Mouse (Mus musculus) forebrain, embryonic 11.5 days (tissue): Measurements from ENCODE around the gene Olfr455. TPM values are rescaled to one million over a fixed set of nuclear protein-coding genes. Genes with fewer than 3 reads are reported as not detected.

Experiments
- ATAC-seq: fragments of 200-750 bp; cut with Nextera tagmentation; replicated peaks from 2 replicates; pipeline ENCODE4 v1.8.0; 2017; ENCODE audit warnings: moderate TSS enrichment; ENCODE audit not compliant: low FRiP score
- DNase-seq: peaks from one replicate; pipeline ENCODE4 v3.0.0-alpha.2; 2017; ENCODE audit warnings: low spot score
- H3K27ac ChIP-seq: fragments of 300-500 bp; sonication (generic); 2 replicates; pipeline ENCODE4 v1.5.1; 2014; ENCODE audit warnings: low read depth, low read length
- H3K27me3 ChIP-seq: fragments of 300-500 bp; sonication (generic); 2 replicates; pipeline ENCODE4 v1.6.1; 2014; ENCODE audit warnings: mild to moderate bottlenecking, low read length, mixed read lengths; ENCODE audit not compliant: control insufficient read depth, insufficient read depth
- H3K36me3 ChIP-seq: fragments of 300-500 bp; sonication (generic); 2 replicates; pipeline ENCODE4 v1.6.1; 2014; ENCODE audit warnings: mild to moderate bottlenecking, low read length, moderate library complexity, mixed read lengths; ENCODE audit not compliant: control insufficient read depth, insufficient read depth
- H3K4me1 ChIP-seq: fragments of 300-500 bp; sonication (generic); replicated peaks from 2 replicates; pipeline ENCODE4 v1.6.1; 2014; ENCODE audit warnings: low read length, mixed read lengths; ENCODE audit not compliant: control insufficient read depth, insufficient read depth
- H3K4me2 ChIP-seq: fragments of 300-500 bp; sonication (generic); 2 replicates; pipeline ENCODE4 v1.6.1; 2014; ENCODE audit warnings: low read depth, mild to moderate bottlenecking, low read length, moderate library complexity, mixed read lengths; ENCODE audit not compliant: severe bottlenecking
- H3K4me3 ChIP-seq: fragments of 300-500 bp; sonication (generic); 2 replicates; pipeline ENCODE4 v1.5.1; 2014; ENCODE audit warnings: low read depth, low read length
- H3K9ac ChIP-seq: fragments of 300-500 bp; sonication (generic); 2 replicates; pipeline ENCODE4 v1.6.1; 2014; ENCODE audit warnings: low read length
- H3K9me3 ChIP-seq: fragments of 300-500 bp; sonication (generic); 2 replicates; pipeline ENCODE4 v1.6.1; 2016; ENCODE audit warnings: low read length, mixed read lengths; ENCODE audit not compliant: control insufficient read depth
- WGBS: fragments of 180-500 bp; shearing (Covaris S2); extraction: QIAGEN DNeasy Blood & Tissue Kit; methylation state at CpG from one replicate; pipeline ENCODE4 v1.1.7; 2014; 5-methylcytosine and 5-hydroxymethylcytosine counted together
- polyA plus RNA-seq: library from polyadenylated mRNA; unstranded; fragments of >200 nt; fragmentation: Nextera tagmentation; extraction: Ambion mirVana; gene quantifications from 2 replicates; pipeline ENCODE4 v1.2.1, GENCODE M21; 2014

The Olfr455 gene
- polyA plus RNA-seq, 1 experiment from 2014 or later, result not detected

DNA sequence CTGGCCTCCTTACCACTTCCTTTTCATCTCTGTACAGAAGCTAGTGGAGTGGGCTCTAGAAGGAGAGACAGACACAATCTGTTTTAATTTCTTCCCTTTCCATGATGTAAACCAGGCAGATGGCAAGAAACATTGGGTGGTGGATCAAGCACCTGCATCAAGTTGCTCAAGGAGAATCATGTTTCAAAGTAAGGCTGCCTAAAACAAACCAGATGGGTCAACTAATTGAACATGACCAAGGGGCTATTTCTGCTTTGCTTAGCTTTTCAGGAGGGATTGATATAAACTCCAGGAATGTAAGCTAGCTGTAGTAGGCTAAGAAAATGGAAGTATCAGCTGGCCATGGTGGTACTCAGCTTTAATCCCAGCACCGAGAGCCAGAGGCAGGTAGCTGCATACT, 6.7 kb downstream of the Olfr455 start:
- Histone ChIP-seq H3K27ac (no peak overlapping the region), H3K4me2 (no peak overlapping the region), H3K9me3 (no peaks in the 10 kb centered on the region), H3K4me1 (no peaks in the 10 kb centered on the region), H3K4me3 (no peak overlapping the region), H3K9ac (no peak overlapping the region), H3K36me3 (no peaks in the 10 kb centered on the region), H3K27me3 (no peaks in the 10 kb centered on the region)
- DNase-seq, result no peak
- ATAC-seq, result no peak
- WGBS, result 53% methylated on average over 1 of the region's 1 CpGs

DNA sequence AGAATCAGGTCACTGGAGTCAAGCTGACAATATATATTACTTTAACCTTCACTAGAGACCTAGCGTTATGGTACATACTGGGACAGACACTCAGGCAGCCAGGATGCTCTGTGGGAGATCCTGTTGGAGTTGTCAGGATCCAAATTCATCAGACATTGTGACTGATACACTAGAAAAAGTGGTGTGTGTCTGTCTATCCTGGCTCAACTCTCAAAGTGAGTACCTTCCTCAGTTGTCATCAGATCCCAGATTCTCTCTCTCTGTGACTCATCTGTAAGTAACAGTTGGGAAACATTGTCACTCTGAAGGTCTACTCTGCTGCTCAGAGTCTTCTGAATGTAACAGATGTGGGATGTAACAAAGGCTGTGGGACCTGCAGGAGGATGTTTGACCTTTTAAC, 7.7 kb downstream of the Olfr455 start:
- Histone ChIP-seq H3K4me1 (no peaks in the 10 kb centered on the region), H3K27ac (no peak overlapping the region), H3K9me3 (no peaks in the 10 kb centered on the region), H3K4me3 (no peak overlapping the region), H3K27me3 (no peaks in the 10 kb centered on the region), H3K9ac (no peak overlapping the region), H3K36me3 (no peaks in the 10 kb centered on the region), H3K4me2 (no peak overlapping the region)
- DNase-seq, result no peak
- ATAC-seq, result no peak
- WGBS, result 71% methylated on average over 1 of the region's 1 CpGs

DNA sequence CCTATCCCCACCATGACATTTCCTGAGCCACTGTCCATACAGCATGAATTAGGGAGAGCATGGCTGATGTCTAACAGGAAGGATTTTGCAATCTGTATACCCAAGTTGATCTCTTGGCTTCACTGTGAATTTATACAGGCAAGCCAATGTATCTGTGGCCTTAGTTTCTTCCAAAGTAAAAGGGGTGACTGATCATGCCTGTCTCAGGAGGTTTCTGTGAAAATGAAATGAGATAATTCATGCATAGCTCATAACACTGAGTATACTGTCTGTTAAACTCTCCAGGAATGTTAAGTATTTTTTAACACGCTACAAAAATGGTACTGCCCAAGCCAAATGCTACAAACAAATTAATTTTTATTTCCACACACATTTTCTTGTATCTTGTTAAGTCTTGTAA, 33.9 kb downstream of the Olfr455 start:
- H3K36me3 ChIP-seq, result no peaks in the 10 kb centered on the region
- no peak overlapping the region for H3K27ac ChIP-seq
- no peaks in the 10 kb centered on the region for H3K9me3 ChIP-seq
- 92% methylated on average over 1 of the region's 1 CpGs for WGBS
- DNase-seq (no peak), ATAC-seq (no peak)
- no peaks in the 10 kb centered on the region for H3K27me3 ChIP-seq
- H3K4me1 ChIP-seq, result no peaks in the 10 kb centered on the region
- no peak overlapping the region for H3K4me2 ChIP-seq
- H3K4me3 ChIP-seq, result no peak overlapping the region
- no peak overlapping the region for H3K9ac ChIP-seq

GRCm38 (mm10) chr6:42509311-42509710, 38.1 kb downstream of the Olfr455 start:
- Histone ChIP-seq H3K4me3 (no peak overlapping the region), H3K36me3 (no peaks in the 10 kb centered on the region), H3K9ac (no peak overlapping the region), H3K9me3 (no peaks in the 10 kb centered on the region), H3K4me1 (no peaks in the 10 kb centered on the region), H3K27ac (no peak overlapping the region), H3K4me2 (no peak overlapping the region), H3K27me3 (no peaks in the 10 kb centered on the region)
- ATAC-seq, result no peak
- DNase-seq, result no peak

GRCm38 (mm10) chr6:42503478-42503877, 43.9 kb downstream of the Olfr455 start:
- DNase-seq (no peak), ATAC-seq (no peak)
- Histone ChIP-seq H3K4me1 (no peaks in the 10 kb centered on the region), H3K27ac (no peak overlapping the region), H3K4me2 (no peak overlapping the region), H3K9ac (no peak overlapping the region), H3K4me3 (no peak overlapping the region), H3K36me3 (no peaks in the 10 kb centered on the region), H3K9me3 (no peaks in the 10 kb centered on the region), H3K27me3 (no peaks in the 10 kb centered on the region)
- 92% methylated on average over 2 of the region's 2 CpGs for WGBS

DNA sequence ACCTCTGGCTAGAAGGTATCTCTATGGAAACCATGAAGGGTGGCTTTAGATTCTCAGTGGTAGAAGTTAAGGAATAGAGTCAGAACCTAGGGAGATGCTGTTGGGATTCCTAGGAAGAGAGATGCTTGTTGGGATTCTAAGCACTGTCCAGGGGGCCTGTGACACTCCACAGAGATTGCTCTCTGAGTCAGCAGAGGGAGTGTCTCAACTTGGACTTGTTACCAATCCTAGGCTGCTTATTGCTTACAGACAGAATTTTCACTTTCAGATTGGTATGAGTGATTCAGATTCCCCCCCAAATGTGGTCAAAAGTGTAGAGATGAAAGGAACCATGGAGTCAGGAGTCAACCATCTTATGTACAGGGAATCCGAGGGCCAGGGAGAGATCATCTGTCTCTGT, 57.7 kb downstream of the Olfr455 start:
- 87% methylated on average over 1 of the region's 1 CpGs for WGBS

GRCm38 (mm10) chr6:42487114-42487513, 60.3 kb downstream of the Olfr455 start, which contains the start of gene Olfr456:
Olfr456 (minus strand) TSS chr6:42487214.
- Histone ChIP-seq H3K9me3 (no peaks in the 10 kb centered on the region), H3K27ac (no peak within 1 kb of the TSS), H3K4me2 (no peak within 1 kb of the TSS), H3K27me3 (no peaks in the 10 kb centered on the region), H3K4me3 (no peak within 1 kb of the TSS), H3K4me1 (no peaks in the 10 kb centered on the region), H3K36me3 (no peaks in the 10 kb centered on the region), H3K9ac (no peak within 1 kb of the TSS)
- 91% methylated on average over 1 of the region's 1 CpGs for WGBS
- DNase-seq (no peak), ATAC-seq (no peak)

More for the DNA sequence above, 57.7 kb downstream of the Olfr455 start:
- ATAC-seq, result no peak
- Histone ChIP-seq H3K9ac (no peak overlapping the region), H3K9me3 (no peaks in the 10 kb centered on the region), H3K4me1 (no peaks in the 10 kb centered on the region), H3K4me2 (no peak overlapping the region), H3K27ac (no peak overlapping the region), H3K27me3 (no peaks in the 10 kb centered on the region), H3K4me3 (no peak overlapping the region), H3K36me3 (no peaks in the 10 kb centered on the region)
- DNase-seq, result no peak

Other genes starting within 250 kb of the Olfr455 start
- gene Fam131b, start 222.9 kb downstream of the Olfr455 start, polyA plus RNA-seq, result 2.8 and 3.0 TPM in 2 replicates
- 86.1 and 90.0 TPM in 2 replicates for gene Zyx, start 198.0 kb downstream of the Olfr455 start, polyA plus RNA-seq
- 0.24 and 0.27 TPM in 2 replicates for gene Epha1, start 174.3 kb downstream of the Olfr455 start, polyA plus RNA-seq
- not detected in 2 replicates for gene Tas2r143, start 147.3 kb downstream of the Olfr455 start, polyA plus RNA-seq
- gene Tas2r135, start 142.2 kb downstream of the Olfr455 start, polyA plus RNA-seq, result not detected in 2 replicates
- not detected in 2 replicates for gene Tas2r126, start 113.1 kb downstream of the Olfr455 start, polyA plus RNA-seq
- not detected in 2 replicates for gene Olfr458, start 82.4 kb downstream of the Olfr455 start, polyA plus RNA-seq
- not detected in 2 replicates for gene Olfr457, start 71.3 kb downstream of the Olfr455 start, polyA plus RNA-seq
- gene Olfr456, start 60.4 kb downstream of the Olfr455 start, polyA plus RNA-seq, result not detected in 2 replicates
- gene Tcaf3, start 50.1 kb upstream of the Olfr455 start, polyA plus RNA-seq, result not detected in 2 replicates
- gene Tcaf2, start 97.7 kb upstream of the Olfr455 start, polyA plus RNA-seq, result 1.4 and 2.1 TPM in 2 replicates
- 134 and 143 TPM in 2 replicates for gene Tcaf1, start 162.5 kb upstream of the Olfr455 start, polyA plus RNA-seq
- not detected in 2 replicates for gene Olfr453, start 191.8 kb upstream of the Olfr455 start, polyA plus RNA-seq
- gene Olfr38, start 208.8 kb upstream of the Olfr455 start, polyA plus RNA-seq, result not detected in 2 replicates
- gene Olfr452, start 237.5 kb upstream of the Olfr455 start, polyA plus RNA-seq, result not detected in 2 replicates